Mouse (Mus musculus) CD4-positive, CD25-positive, alpha-beta regulatory T cell, adult 2 months (primary cell): Measurements from ENCODE around the gene Tbc1d10c.
A peak's percentile ranks its signal among the peaks of the same experiment; 100 is the strongest.

Experiments
- DNase-seq: peaks from one replicate; pipeline ENCODE4 v3.0.0-alpha.2; 2012; ENCODE audit warnings: low read depth, low spot score

Tbc1d10c gene

DNA sequence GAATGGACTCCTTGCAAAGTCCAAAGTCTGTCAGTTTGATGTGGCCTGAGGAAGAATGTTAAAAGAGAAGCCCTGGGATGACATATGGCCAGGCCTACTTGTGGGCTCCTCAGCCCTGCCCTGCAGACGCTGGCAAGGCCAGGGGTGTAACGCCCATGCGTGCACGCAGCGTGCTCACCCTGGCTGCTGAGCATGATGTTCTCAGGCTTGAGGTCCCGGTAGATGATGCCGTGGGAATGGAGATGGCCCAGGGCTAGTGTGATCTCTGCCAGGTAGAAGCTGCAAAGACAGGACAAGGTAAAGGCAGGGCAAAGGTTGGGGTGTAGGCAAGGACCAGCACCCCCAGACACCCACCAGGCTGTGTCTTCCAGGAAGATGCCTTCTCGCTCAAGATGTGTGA is 32.0 kb downstream of the Tbc1d10c start:
- DNase-seq, result no peak

DNA sequence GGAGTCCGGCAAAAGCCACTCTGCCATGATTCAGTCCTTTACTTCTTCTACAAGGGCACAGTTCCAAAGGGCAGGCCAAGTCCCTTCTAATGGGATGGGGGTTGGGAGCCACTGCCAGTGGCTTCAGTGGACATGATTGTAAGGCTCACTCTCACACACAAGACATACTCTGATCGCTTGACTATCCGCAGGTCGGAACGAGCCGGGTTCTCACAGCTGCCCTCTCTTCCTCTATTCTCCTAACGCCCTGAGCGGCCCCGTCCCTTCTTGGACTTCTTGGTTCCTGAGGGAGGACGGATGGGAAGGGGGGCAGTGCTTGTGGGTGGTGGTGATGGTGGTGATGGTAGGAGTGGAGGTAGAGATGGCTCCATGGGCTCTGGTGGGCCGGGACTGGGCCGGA is 34.3 kb downstream of the Tbc1d10c start:
- DNase-seq, result no peak

DNA sequence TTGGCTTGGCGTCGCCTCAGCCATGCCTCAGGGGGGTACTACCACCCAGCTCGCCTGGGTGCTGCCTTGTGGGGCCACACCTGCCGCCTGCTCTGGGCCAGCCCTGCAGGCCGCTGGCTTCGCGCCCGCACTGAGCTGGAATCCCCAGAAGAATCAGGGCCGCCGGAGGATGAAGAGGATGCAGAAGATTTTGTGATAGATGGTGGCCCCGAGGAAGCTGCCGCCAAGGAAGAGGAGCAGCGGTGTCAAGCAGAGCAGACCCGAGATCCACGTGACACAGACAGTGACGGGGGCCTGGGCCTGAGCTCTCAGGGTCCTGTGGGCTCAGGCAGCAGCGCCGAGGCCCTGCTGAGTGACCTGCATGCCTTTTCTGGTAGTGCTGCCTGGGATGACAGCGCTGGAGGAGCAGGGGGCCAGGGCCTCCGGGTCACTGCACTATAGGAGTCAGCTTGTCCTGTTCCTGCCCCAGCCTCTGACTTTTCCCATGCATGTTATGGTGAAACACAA is 35.0 kb downstream of the Tbc1d10c start:
- peak; percentile 30 for DNase-seq

DNA sequence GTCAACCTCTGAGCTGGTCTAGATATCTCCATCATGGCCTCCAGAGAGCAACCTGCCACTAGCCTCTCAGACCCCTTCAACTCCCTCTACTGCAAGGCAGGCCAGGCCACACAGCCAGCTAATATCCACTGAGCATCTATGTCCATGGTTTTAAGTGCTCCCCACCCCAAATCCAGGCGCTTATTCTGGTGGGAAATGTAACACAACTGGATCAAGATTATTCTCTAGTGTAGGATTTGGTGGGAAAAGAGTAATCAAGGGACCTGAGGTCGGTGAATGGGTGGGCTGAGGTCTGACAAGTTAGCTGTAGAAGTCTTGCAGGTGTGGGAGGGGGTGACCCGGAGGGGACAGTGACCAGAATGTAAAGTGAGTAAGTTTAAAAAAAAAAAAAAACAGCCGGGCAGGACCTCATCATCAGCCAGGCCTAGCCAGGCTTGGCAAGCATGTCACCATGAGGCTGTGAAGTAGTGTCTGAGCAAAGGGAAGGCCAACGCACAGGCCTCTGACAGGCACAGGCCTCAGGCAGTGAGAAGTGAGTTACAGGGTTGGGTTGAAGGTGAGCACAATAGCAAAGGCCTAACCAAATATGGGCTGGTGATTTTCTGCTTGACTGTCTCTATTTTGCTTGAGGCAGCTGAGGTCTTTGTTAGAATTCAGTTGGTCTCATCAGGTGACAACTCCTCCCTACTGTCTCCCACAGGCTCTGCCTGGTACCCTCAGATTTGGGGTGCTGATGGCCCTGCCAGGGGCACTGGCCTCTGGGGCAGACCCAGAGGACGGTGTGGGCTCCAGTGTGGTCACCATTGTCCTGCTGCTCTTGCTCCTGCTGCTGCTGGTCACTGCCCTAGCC is 35.6 kb downstream of the Tbc1d10c start:
- peak; percentile 55 for DNase-seq

DNA sequence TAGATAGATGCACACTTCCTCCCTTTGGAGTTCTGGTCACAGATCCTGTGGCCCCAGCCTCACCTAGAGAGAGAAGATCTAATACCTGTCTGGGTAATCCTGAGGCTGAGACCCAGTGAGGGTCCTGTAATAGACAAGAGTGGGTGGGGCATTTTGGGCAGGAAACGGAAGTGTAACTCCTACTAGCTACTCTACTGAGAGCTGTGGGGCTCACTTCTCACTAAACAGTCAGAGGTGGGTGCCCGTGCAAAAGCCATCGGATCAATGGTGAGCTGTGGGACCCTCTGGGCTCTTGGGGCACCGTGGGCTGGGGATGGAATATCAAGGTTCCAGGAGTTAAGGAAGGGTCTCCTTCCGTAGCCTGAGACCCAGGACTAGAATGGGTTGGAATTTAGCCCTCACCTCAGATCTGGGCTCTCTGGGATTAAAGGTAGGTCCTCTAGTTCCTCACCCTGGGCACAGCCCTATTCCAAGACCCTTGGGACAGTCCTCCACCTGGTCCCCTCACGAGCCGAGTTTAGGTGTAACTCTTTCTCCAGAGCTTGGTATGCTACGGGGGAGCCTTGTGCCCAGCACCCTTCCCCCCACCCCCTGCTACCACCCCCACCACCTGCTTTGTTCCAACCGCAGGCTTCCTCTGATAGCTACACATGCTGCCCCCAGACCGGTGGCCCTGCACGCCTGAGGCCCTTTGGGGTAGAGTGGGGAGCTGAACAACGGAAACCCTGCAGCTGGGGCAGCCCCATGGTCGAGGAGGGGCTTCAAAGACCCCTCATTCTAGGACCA is 36.5 kb downstream of the Tbc1d10c start:
- DNase-seq, result peak; percentile 73

DNA sequence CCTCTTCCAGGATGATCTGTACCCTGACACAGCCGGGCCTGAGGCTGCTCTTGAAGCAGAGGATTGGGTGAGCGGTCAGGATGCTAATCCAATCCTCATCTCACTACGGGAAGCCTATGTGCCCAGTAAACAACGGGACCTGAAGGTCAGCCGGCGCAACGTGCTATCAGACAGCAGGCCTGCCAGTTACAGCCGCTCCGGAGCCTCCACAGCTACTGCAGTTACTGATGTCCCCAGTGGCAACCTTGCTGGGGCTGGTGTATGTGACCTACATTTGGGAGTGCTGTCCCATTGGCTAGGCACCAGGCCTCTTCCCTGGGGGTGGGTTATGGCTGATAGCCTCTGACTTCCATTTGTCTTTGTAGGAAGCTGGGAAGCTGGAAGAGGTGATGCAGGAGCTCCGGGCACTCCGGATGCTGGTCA is 37.8 kb downstream of the Tbc1d10c start, which contains the start of gene Ptprcap:
Gene Ptprcap, plus strand, starts transcription at position 373 of the 423 bp plus-strand sequence.
- no peak for DNase-seq

DNA sequence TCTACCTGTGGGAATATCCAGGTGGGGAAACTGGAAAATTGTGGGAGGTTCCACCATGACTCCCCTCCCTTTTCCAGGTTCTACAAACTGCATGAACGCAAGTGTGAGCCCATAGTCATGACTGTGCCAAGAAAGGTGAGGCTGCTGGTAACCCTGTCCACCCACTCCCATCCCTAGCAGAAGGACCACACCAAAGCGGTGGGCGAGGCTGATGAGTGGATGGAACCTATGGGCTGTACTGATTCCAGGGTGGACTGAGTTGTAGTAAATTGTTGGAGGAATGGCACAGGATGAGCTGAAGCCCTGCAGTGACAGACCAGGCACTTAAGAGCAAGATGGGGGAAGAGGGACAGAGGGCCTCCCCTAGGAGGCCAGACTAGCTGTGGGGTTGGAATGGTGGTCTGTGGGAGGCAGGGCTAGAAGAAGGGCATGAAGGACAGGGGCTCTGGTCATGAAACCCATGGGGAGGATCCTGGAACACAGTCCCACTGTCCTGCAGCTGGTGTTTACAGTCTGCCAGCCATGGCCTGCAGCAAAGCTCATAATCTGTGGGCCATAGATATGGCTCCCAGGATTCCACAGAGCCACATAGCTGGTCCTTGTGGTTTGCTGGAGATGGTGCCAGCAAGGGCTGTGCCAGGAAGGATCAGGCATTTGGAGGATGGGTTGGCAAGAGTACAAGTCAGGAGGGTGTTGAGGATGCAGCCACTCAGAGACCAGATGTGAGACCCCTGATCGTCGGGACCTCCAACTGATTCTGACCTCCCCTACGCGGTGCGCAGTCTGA is 38.4 kb downstream of the Tbc1d10c start:
- DNase-seq, result no peak

DNA sequence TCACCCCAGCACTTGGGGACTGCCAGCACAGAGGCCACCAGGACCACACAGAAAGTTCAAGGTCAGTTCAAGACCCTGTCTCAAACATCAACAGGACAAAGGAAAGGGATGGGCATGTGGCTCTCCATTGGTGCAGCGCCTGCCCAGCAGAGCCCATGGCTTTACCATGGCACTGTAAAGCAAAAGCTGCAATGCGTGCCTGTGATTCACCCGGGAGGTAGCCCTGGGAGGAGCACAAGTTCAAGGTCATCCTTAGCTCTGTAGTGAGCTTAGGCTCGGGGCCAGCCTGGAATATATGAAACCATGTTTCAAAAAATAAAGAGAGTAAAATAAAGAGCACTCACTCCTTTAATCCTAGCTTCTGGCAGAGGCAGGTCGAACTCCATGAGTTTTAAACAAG is 39.2 kb downstream of the Tbc1d10c start:
- DNase-seq, result no peak

DNA sequence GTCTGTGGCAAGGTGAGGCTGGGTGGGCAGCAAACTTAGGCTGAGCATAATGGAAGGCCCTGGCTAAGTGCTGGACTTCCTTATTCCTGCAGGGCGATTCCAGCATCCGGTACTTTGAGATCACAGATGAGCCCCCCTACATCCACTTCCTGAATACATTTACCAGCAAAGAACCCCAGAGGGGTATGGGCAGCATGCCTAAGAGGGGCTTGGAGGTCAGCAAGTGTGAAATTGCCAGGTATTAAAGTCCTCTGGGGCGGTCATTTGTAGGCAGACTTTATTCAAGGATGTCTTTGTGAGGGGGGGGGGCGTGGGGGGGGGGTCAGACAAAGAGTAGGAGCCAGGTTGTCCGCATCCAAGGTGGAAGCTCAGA is 39.6 kb downstream of the Tbc1d10c start:
- DNase-seq, result no peak

DNA sequence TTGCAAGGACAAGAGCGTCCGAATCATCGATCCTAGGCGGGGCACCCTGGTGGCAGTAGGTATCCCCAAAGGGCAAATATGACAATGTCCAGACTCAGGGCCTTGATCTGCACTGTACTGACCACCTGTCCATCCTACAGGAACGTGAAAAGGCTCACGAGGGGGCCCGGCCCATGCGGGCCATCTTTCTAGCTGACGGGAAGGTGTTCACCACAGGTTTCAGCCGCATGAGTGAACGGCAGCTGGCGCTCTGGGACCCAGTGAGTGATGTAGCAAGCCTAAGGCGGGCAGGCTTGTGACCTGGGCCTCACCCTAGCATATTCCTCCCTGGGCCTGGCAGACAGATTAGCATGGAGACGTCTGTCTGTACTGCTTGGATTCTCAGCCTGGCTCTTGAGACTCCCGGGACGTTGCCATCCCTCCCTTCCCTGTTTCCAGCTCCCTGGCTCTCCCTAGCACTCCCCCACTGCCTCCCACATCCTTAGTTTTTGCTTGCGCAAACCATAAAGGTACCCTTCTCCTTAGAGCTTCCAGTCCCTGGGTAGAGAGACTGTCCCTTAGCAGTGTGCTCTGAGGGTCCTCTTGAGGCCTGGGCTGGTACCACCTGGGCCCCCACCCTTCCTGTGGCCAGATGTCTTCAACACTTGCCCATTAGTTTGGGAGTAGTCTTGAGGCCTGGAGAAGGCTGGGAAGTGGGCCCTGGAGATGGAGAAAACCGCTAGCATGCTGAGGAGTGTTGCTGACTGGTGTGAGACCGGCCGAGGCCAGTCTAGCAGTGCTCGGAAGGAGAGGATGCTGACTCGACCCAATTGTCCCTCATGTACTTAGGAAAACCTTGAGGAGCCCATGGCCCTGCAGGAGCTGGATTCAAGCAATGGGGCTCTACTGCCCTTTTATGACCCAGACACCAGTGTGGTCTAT is 40.3 kb downstream of the Tbc1d10c start:
- DNase-seq, result no peak

DNA sequence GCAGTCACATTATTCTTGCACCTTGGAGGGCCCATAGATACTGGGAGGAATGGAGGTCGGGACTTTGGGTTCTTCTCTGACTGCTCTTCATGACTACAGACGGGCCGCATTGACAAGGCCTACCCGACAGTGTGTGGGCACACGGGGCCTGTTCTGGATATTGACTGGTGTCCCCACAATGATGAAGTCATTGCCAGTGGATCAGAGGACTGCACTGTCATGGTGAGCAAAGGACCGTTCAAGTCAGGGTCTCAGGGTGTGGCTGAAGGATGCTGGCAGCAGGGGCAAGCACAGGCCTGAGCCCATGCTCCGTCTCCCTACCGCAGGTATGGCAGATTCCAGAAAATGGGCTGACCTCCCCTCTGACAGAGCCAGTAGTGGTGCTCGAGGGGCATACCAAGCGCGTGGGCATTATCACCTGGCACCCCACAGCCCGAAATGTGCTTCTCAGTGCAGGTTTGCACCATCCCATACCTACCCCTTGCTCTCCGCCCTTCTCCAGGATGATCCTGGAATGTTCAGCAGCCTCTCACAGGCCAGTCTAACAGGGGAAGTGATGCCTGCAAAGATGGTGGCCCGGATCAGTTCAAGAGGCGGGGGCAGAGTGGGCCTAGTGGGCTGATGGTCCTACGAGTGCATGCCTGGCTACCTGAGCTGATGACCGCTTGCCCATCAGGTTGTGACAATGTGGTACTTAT is 41.2 kb downstream of the Tbc1d10c start:
- DNase-seq, result no peak

DNA sequence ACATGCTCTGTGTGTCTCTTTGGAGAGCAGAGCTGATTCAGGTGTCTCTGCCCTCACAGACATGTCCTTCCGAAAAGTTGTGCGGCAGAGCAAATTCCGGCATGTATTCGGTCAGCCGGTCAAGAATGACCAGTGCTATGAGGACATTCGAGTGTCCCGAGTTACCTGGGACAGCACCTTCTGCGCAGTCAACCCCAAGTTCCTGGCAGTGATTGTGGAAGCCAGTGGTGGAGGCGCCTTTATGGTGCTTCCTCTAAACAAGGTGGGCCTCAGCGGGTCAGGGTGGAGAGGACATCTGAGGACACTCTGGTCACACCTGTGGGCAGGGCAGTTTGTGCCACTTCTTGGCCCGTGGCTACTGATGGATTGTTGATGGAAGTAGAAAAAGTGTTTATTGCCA is 41.8 kb downstream of the Tbc1d10c start:
- no peak for DNase-seq

DNA sequence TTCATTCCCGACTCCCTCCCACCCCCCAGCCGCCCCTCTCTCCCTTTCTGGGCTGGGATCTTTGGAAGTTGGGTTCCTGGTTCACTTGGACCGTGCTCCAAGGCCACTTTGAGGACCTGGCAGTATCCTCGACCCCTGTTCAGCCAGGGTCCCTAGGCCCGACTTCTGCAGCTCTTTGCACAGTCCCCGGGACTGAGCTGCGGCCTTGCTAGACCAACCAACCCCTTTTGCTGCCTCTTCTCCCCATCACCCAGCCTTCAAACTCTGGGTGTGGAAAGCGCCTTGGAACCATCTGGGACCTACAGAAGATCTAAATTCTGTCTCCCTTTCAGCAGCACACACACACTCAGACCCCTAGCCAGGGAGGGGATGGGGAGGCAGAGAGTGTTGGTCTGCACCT is 42.3 kb downstream of the Tbc1d10c start:
- DNase-seq, result no peak

DNA sequence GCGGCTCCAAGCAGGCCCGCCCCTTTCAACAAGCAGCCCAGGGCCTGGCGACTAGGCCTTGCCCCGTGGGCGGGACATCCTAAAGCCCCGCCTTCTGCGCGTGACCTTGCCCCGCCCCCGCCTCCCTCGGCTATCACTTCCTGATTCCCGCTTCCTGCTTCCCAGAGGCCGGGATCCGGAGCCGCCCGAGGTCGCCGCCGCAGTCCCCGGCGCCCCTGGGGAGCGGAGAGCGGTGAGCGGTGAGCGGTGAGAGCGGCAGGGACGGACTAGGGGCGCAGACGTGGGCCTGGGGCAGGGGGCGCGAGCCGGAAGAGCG is 42.6 kb downstream of the Tbc1d10c start, which contains the start of gene Coro1b:
Gene Coro1b, plus strand, starts transcription at position 129 of the 316 bp plus-strand sequence.
- DNase-seq, result peak; percentile 93

DNA sequence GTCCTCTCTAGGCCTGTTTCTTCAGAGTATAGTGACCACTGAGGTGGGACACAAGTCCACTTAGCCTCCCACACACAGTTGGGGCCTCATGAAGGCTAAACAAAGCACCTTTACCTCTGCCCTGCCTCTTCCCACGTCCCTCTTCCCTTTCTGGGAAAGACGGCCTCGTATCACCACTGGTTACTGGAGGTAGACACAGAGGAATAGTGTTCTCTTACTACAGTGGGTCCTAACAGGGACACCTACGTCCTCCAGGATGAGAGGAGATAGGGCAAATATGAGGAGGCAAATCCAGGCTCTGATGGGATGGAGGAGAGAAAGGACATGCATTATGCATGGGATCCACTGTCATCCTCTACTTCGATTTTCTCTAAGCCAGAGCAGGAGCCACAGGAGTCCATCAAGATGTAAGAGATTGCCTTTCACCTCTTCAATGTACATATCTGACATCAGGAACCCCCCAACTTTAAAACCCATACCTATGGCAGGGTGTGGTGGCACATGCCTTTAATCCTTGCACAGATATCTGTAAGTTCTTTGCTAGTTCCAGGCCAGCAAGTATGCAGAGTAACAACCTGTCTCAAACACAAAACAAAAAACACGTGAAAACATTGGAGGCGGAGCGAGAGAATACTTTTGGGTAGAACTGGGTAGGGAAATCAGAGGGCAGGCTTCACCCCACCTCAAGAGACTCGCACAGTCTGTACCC is 43.1 kb downstream of the Tbc1d10c start:
- no peak for DNase-seq

DNA sequence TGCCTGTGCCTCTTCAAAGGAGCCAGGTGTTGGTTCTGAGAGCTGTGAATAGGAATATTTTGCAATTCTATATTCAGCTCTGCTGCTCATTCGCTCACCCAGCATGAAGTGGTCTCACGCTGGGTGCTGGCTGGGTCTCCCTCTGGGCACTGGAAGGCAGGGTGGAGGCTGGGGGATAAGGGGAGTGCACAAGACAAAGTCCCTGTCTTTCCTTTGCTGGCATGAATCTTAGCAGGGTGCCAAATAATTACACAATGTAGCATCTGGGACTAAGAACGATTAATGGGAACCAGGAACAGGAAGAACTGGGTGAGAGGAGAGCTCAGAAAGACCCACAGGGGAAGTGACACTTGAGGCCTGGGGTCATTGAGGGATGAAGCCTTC is 44.1 kb downstream of the Tbc1d10c start:
- DNase-seq, result no peak

DNA sequence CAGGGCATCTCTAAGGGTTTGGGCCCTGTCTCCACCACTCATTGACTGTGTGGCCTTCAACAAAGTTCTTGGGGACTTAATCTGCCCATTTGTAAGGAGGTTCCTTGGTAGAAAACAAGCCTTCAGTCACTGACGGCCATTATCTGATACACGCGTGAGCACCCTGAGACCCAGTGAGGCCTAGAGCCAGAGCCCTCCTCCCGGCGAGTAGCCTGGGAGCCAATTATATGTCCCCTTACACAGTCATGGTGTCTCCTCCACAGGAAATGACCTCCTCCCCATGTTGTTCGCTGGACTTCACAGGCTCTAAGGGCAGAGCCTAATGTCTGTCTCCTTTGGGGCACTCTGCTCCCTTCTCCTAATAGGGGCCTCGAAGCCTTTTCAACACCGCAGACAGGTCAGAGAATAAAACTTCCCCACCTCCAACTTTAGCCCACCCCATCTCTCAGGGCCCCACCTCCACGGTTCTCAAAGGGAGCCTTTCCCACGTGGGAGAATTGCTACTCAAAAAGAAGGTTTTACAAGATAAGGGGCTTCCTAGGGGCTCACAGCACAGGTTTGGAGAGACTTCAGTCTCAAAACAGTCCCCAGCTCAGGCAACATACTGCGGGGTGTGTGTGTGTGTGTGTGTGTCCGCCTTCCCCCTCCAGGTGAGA is 44.6 kb downstream of the Tbc1d10c start:
- no peak for DNase-seq

DNA sequence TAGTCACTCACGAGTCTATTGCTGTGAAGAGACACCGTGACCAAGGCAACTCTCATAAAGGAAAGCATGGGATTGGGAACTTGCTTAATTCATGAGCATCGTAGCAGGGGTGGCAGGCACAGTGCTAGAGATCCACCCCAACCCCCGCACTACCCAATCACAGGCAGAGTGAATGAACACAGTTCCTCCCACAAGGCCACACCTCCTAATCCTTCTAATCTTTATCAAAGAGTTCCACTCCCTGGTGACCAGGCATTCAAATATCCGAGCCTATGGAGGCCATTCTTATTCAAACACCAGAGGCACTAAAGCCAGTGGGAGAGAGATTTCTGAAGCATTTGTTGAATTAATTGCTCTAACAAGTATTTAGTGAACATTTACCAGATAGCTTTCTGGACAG is 45.1 kb downstream of the Tbc1d10c start:
- DNase-seq, result no peak
